Mouse (Mus musculus): ENCODE measurements around the gene Fbxo2.

The Fbxo2 gene

GRCm38 (mm10) chr4:148143721-148144120, 16.7 kb upstream of the Fbxo2 start:
- no peak for DNase-seq (ENCODE audit: low read depth, low spot score)

- no peak for DNase-seq (ENCODE audit: low read depth, low spot score)
These were observed 12.7 kb upstream of the Fbxo2 start for GRCm38 (mm10) chr4:148147714-148148113.

GRCm38 (mm10) chr4:148149540-148149939, 10.9 kb upstream of the Fbxo2 start:
- DNase-seq (ENCODE audit: low read depth, low spot score): no peak

- no peak for DNase-seq (ENCODE audit: low read depth, low spot score)
These were observed 10.2 kb upstream of the Fbxo2 start for GRCm38 (mm10) chr4:148150242-148150641.

GRCm38 (mm10) chr4:148150953-148151266, 9.5 kb upstream of the Fbxo2 start:
- DNase-seq (ENCODE audit: low read depth, low spot score): no peak

- DNase-seq (ENCODE audit: low read depth, low spot score): peak; percentile 93
These were observed 8.9 kb upstream of the Fbxo2 start, which contains the start of gene Fbxo6 for GRCm38 (mm10) chr4:148151267-148152168. Gene Fbxo6 (minus strand): TSS chr4:148152140.

GRCm38 (mm10) chr4:148152547-148152946, 7.9 kb upstream of the Fbxo2 start:
- DNase-seq (ENCODE audit: low read depth, low spot score): no peak

GRCm38 (mm10) chr4:148154006-148154405, 6.4 kb upstream of the Fbxo2 start:
- DNase-seq (ENCODE audit: low read depth, low spot score): no peak

- DNase-seq (ENCODE audit: low read depth, low spot score): no peak
These were observed 5.4 kb upstream of the Fbxo2 start for GRCm38 (mm10) chr4:148154982-148155381.

- no peak for DNase-seq (ENCODE audit: low read depth, low spot score)
These were observed 1.7 kb upstream of the Fbxo2 start for GRCm38 (mm10) chr4:148158436-148159348.

GRCm38 (mm10) chr4:148159544-148160435, 631 bp upstream of the Fbxo2 start:
- peak; percentile 83 for DNase-seq (ENCODE audit: low read depth, low spot score)

- peak; percentile 72 for DNase-seq (ENCODE audit: low read depth, low spot score)
These were observed 3.6 kb downstream of the Fbxo2 start for GRCm38 (mm10) chr4:148164002-148164439.

- no peak for DNase-seq (ENCODE audit: low read depth, low spot score)
These were observed 4.0 kb downstream of the Fbxo2 start for GRCm38 (mm10) chr4:148164461-148164860.

- no peak for DNase-seq (ENCODE audit: low read depth, low spot score)
These were observed 5.1 kb downstream of the Fbxo2 start for GRCm38 (mm10) chr4:148165551-148165950.

- no peak for DNase-seq (ENCODE audit: low read depth, low spot score)
These were observed 6.0 kb downstream of the Fbxo2 start for GRCm38 (mm10) chr4:148166431-148166830.

GRCm38 (mm10) chr4:148166986-148167385, 6.6 kb downstream of the Fbxo2 start:
- no peak for DNase-seq (ENCODE audit: low read depth, low spot score)

GRCm38 (mm10) chr4:148168287-148168686, 7.9 kb downstream of the Fbxo2 start:
- DNase-seq (ENCODE audit: low read depth, low spot score): peak; percentile 53

GRCm38 (mm10) chr4:148169586-148169985, 9.2 kb downstream of the Fbxo2 start:
- no peak for DNase-seq (ENCODE audit: low read depth, low spot score)

- DNase-seq (ENCODE audit: low read depth, low spot score): no peak
These were observed 10.4 kb downstream of the Fbxo2 start for GRCm38 (mm10) chr4:148170842-148171241.

GRCm38 (mm10) chr4:148171261-148171660, 10.8 kb downstream of the Fbxo2 start:
- DNase-seq (ENCODE audit: low read depth, low spot score): no peak

- no peak for DNase-seq (ENCODE audit: low read depth, low spot score)
These were observed 13.5 kb downstream of the Fbxo2 start for GRCm38 (mm10) chr4:148173811-148174494.
